ENCODE assay signal across 12 mouse cellular contexts in the genomic region with DNA sequence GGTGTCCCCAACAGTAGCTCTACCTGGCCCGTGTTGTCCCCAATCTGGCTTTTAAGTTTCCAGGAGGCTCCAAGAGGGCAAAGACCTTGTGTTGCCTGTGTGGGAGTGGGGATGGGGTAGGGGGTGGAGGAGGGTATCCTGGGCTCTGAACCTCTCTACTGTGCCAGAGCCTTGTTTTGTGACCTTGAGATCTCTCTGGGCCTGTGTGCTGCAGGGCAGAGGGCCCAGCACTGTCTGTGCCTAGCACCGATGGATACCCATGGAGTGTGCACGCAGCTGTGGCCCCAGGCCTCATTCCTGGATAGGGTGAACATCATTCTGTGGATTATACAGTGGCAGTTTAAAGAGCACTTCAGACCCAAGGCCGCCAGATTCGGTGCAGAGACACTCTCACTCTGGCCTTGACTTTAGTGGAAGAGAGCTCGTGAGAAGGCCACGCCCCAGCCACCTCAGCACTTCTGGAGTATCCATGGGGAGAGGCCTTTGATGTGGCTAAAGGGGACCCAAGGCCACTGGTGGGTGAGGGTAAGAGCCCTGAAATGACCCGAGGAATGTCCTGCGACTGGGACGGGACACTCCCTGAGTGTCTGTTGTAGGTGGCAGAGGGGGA. TPM values are rescaled to one million over a fixed set of nuclear protein-coding genes. Genes with fewer than 3 reads are reported as not detected.
DNase-seq lines count a peak whose midpoint lies in the region; ATAC-seq and TF ChIP-seq lines count a peak whose summit lies in the region.
"Had no signal": no experiment of that assay in that cellular context is flagged by ENCODE, and none has a peak within 500 bp of the region (broad histone marks: within the 10 kb centered on the region; RNA-seq: fewer than 3 reads in every experiment).

No protein-coding gene starts in this region.

- no peak for ATAC-seq in heart, postnatal 0 days (ENCODE audit: insufficient read depth, low read depth)
- no peak for ATAC-seq in limb, embryonic 12.5 days (ENCODE audit: insufficient number of reproducible peaks, insufficient read depth, low FRiP score, low TSS enrichment, low read depth)
- no peak for ATAC-seq in granulocyte monocyte progenitor cell, adult 5-6 weeks (replicated peaks; ENCODE audit: poor library complexity, severe bottlenecking)
- ATAC-seq: hindbrain, postnatal 0 days had no signal

- H3K4me2 ChIP-seq in heart, postnatal 0 days (ENCODE audit: low read depth, low read length): peak overlapping the region; percentile 79
- H3K4me2 ChIP-seq in limb, embryonic 12.5 days: peak overlapping the region; percentile 90
- H3K4me2 ChIP-seq: midbrain, embryonic 12.5 days had no signal

- H3K27ac ChIP-seq in heart, postnatal 0 days (ENCODE audit: low read depth): no peak overlapping the region
- no peak overlapping the region for H3K27ac ChIP-seq in limb, embryonic 12.5 days
- H3K27ac ChIP-seq: embryonic facial prominence, embryonic 12.5 days; hindbrain, postnatal 0 days; midbrain, embryonic 12.5 days had no signal

- DNase-seq in heart, postnatal 0 days (ENCODE audit: low spot score): no peak
- no peak for DNase-seq in heart, postnatal 25 days (ENCODE audit: low spot score)
- DNase-seq in ES-CJ7 (ENCODE audit: low read depth, low spot score): peak; percentile 28
- DNase-seq in adrenal gland, postnatal 25 days: peak; percentile 66
- DNase-seq in B cell, adult 2 months: no peak
- no peak for DNase-seq in spleen, postnatal 4 days (ENCODE audit: low spot score in 2 of 2)
- DNase-seq: retina, postnatal 1 day had no signal

- H3K4me3 ChIP-seq in heart, postnatal 0 days (ENCODE audit: low read depth, low read length): no peak overlapping the region
- H3K4me3 ChIP-seq in limb, embryonic 12.5 days (replicated peaks): no peak overlapping the region
- H3K4me3 ChIP-seq: embryonic facial prominence, embryonic 12.5 days; midbrain, embryonic 12.5 days had no signal

- H3K9ac ChIP-seq in heart, postnatal 0 days (replicated peaks; ENCODE audit: low read depth, low read length): 0 out of 2 replicates have a peak overlapping the region, but pooled peaks have one; percentile 69
- H3K9ac ChIP-seq in limb, embryonic 12.5 days (replicated peaks): no peak overlapping the region; the same call in 1 of the 2 replicates
- H3K9ac ChIP-seq: embryonic facial prominence, embryonic 12.5 days; midbrain, embryonic 12.5 days had no signal

- peaks cover 40% of the 10 kb centered on the region for H3K36me3 ChIP-seq in heart, postnatal 0 days (replicated peaks; ENCODE audit: control insufficient read depth, insufficient read depth, low read length)
- H3K36me3 ChIP-seq in limb, embryonic 12.5 days: peaks cover 44% of the 10 kb centered on the region

- 57% methylated on average over 10 of the region's 10 CpGs for WGBS in heart, postnatal 0 days
- WGBS in limb, embryonic 12.5 days: 85% methylated on average over 10 of the region's 10 CpGs

- H3K4me1 ChIP-seq in heart, postnatal 0 days (ENCODE audit: control insufficient read depth, insufficient read depth): peaks cover 32% of the 10 kb centered on the region
- H3K4me1 ChIP-seq in limb, embryonic 12.5 days (replicated peaks): peaks cover 24% of the 10 kb centered on the region

- H3K27me3 ChIP-seq in heart, postnatal 0 days (ENCODE audit: control insufficient read depth, insufficient read depth, low read length): no peaks in the 10 kb centered on the region
- H3K27me3 ChIP-seq in limb, embryonic 12.5 days: no peaks in the 10 kb centered on the region
- H3K27me3 ChIP-seq: embryonic facial prominence, embryonic 12.5 days; midbrain, embryonic 12.5 days had no signal

- no peak for TF ChIP-seq EP300 in heart, postnatal 0 days (IDR thresholded peaks at IDR 0.05; ENCODE audit: low read depth)

- H3K9me3 ChIP-seq in heart, postnatal 0 days (replicated peaks; ENCODE audit: control insufficient read depth, low read length): no peaks in the 10 kb centered on the region
- H3K9me3 ChIP-seq in limb, embryonic 12.5 days: no peaks in the 10 kb centered on the region
- H3K9me3 ChIP-seq: embryonic facial prominence, embryonic 12.5 days; midbrain, embryonic 12.5 days had no signal

- no peak for TF ChIP-seq CTCF in heart, postnatal 0 days (IDR thresholded peaks at IDR 0.05; ENCODE audit: low read depth)

- intact Hi-C loops in heart, postnatal 25 days (cut with DNase I): no loop called here

RNA-seq across cellular contexts. Expression of gene Grhpr, which starts 2.0 kb away (rescaled TPM):
- 88.4 and 147 TPM in 2 replicates for total RNA-seq in heart, postnatal 0 days (2014; rRNA removed; ENCODE audit: low replicate concordance)
- polyA plus RNA-seq in heart, postnatal 0 days (2015; fragmentation: Nextera tagmentation; extraction: Ambion mirVana): 103 and 108 TPM in 2 replicates
- 10 to 100 TPM; 38.5 to 39.5 TPM for total RNA-seq in heart, postnatal 25 days (2021)
- 196 and 217 TPM in 2 replicates for total RNA-seq in adrenal gland, postnatal 25 days (2021)
- 54.7 and 57.3 TPM in 2 replicates for polyA plus RNA-seq in limb, embryonic 12.5 days (2016; fragmentation: Nextera tagmentation; extraction: Ambion mirVana)
- total RNA-seq in granulocyte monocyte progenitor cell, adult 5-6 weeks (2014; fragmentation: Nextera tagmentation): 12.4 and 14.1 TPM in 2 replicates
- total RNA-seq in granulocyte monocyte progenitor cell, adult 5-6 weeks (2017): 8.5 and 10.3 TPM in 2 replicates

RNA-seq across cellular contexts. Expression of gene Zbtb5, which starts 29.0 kb away (rescaled TPM):
- 20.3 and 32.0 TPM in 2 replicates for total RNA-seq in heart, postnatal 0 days (2014; rRNA removed; ENCODE audit: low replicate concordance)
- 8.5 and 8.9 TPM in 2 replicates for polyA plus RNA-seq in heart, postnatal 0 days (2015; fragmentation: Nextera tagmentation; extraction: Ambion mirVana)
- total RNA-seq in heart, postnatal 25 days (2021): 1 to 10 TPM; 6.3 to 6.7 TPM
- total RNA-seq in adrenal gland, postnatal 25 days (2021): 12.8 and 15.3 TPM in 2 replicates
- polyA plus RNA-seq in limb, embryonic 12.5 days (2016; fragmentation: Nextera tagmentation; extraction: Ambion mirVana): 41.7 and 42.5 TPM in 2 replicates
- total RNA-seq in granulocyte monocyte progenitor cell, adult 5-6 weeks (2014; fragmentation: Nextera tagmentation): 10.0 and 12.2 TPM in 2 replicates
- 9.0 and 9.3 TPM in 2 replicates for total RNA-seq in granulocyte monocyte progenitor cell, adult 5-6 weeks (2017)

RNA-seq across cellular contexts. Expression of gene Polr1e, which starts 35.1 kb away (rescaled TPM):
- 37.4 and 46.7 TPM in 2 replicates for total RNA-seq in heart, postnatal 0 days (2014; rRNA removed; ENCODE audit: low replicate concordance)
- polyA plus RNA-seq in heart, postnatal 0 days (2015; fragmentation: Nextera tagmentation; extraction: Ambion mirVana): 71.2 and 77.5 TPM in 2 replicates
- 10 to 100 TPM; 19.4 to 26.6 TPM for total RNA-seq in heart, postnatal 25 days (2021)
- 13.1 and 14.3 TPM in 2 replicates for total RNA-seq in adrenal gland, postnatal 25 days (2021)
- 50.5 and 52.1 TPM in 2 replicates for polyA plus RNA-seq in limb, embryonic 12.5 days (2016; fragmentation: Nextera tagmentation; extraction: Ambion mirVana)
- total RNA-seq in granulocyte monocyte progenitor cell, adult 5-6 weeks (2014; fragmentation: Nextera tagmentation): 34.6 and 70.2 TPM in 2 replicates
- total RNA-seq in granulocyte monocyte progenitor cell, adult 5-6 weeks (2017): 60.8 and 64.1 TPM in 2 replicates

Comparison
In these comparisons a context has a peak if more than half of its experiments do, and no peak if none do; other contexts are left out.
1. DNase-seq: peak in ES-CJ7 (single experiment) and adrenal gland, postnatal 25 days (single experiment); none in heart, postnatal 0 days (single experiment), heart, postnatal 25 days (single experiment), B cell, adult 2 months (0 of 2) and spleen, postnatal 4 days (0 of 2).